Mouse (Mus musculus) heart, embryonic 14.5 days (tissue): ENCODE data around the gene 1700012B07Rik. TPM values are rescaled to one million over a fixed set of nuclear protein-coding genes. Genes with fewer than 3 reads are reported as not detected.

Source experiments
- ATAC-seq: fragments of 200-750 bp; cut with Nextera tagmentation; 2 replicates; pipeline ENCODE4 v1.8.0; 2017; ENCODE audit warnings: low read depth, moderate TSS enrichment; ENCODE audit not compliant: insufficient number of reproducible peaks, insufficient read depth, low FRiP score
- H3K27ac ChIP-seq, 2 experiments: fragments of 200-500 bp in 1 of 2; fragments of 300-500 bp in 1 of 2; sonication (generic) in 1 of 2; replicated peaks in 1 of 2; 2 replicates each; pipeline ENCODE4 v1.5.1; 2012 to 2014; ENCODE audit warnings: low read depth in 2 of 2, low read length in 2 of 2, control low read depth in 1 of 2, mild to moderate bottlenecking in 1 of 2, mixed read lengths in 1 of 2; ENCODE audit not compliant: control insufficient read depth in 1 of 2, insufficient read depth in 1 of 2
- H3K27me3 ChIP-seq: fragments of 300-500 bp; sonication (generic); 2 replicates; pipeline ENCODE4 v1.6.1; 2014; ENCODE audit warnings: mild to moderate bottlenecking, low read length, control low read depth; ENCODE audit not compliant: control insufficient read depth, insufficient read depth
- H3K36me3 ChIP-seq: fragments of 300-500 bp; sonication (generic); 2 replicates; pipeline ENCODE4 v1.6.1; 2014; ENCODE audit warnings: mild to moderate bottlenecking, control low read depth, low read length, mixed read lengths; ENCODE audit not compliant: control insufficient read depth, insufficient read depth
- H3K4me1 ChIP-seq, 2 experiments: fragments of 200-500 bp in 1 of 2; fragments of 300-500 bp in 1 of 2; sonication (generic) in 1 of 2; 2 replicates each; pipeline ENCODE4 v1.6.1; 2012 to 2014; ENCODE audit warnings: low read length in 2 of 2, control low read depth in 1 of 2, mixed read lengths in 1 of 2; ENCODE audit not compliant: control insufficient read depth in 2 of 2, insufficient read depth in 2 of 2
- H3K4me2 ChIP-seq: fragments of 300-500 bp; sonication (generic); 2 replicates; pipeline ENCODE4 v1.6.1; 2014; ENCODE audit warnings: mild to moderate bottlenecking, low read length
- H3K4me3 ChIP-seq, 2 experiments: fragments of 200-500 bp in 1 of 2; fragments of 300-500 bp in 1 of 2; sonication (generic) in 1 of 2; 2 replicates each; pipeline ENCODE4 v1.5.1; 2012 to 2014; ENCODE audit warnings: low read length in 2 of 2, mild to moderate bottlenecking in 2 of 2, control low read depth in 1 of 2, low read depth in 1 of 2, moderate library complexity in 1 of 2; ENCODE audit not compliant: control insufficient read depth in 1 of 2, insufficient read depth in 1 of 2
- H3K9ac ChIP-seq: fragments of 300-500 bp; sonication (generic); 2 replicates; pipeline ENCODE4 v1.6.1; 2014; ENCODE audit warnings: mild to moderate bottlenecking, low read length
- H3K9me3 ChIP-seq: fragments of 300-500 bp; sonication (generic); 2 replicates; pipeline ENCODE4 v1.6.1; 2016; ENCODE audit warnings: low read length, control low read depth; ENCODE audit not compliant: control insufficient read depth
- WGBS: fragments of 180-500 bp; shearing (Covaris S2); extraction: QIAGEN DNeasy Blood & Tissue Kit; methylation state at CpG from one replicate; pipeline ENCODE4 v1.1.7; 2014; 5-methylcytosine and 5-hydroxymethylcytosine counted together
- polyA plus RNA-seq: library from polyadenylated mRNA; unstranded; fragments of >200 nt; fragmentation: Nextera tagmentation; extraction: Ambion mirVana; gene quantifications from 2 replicates; pipeline ENCODE4 v1.2.1, GENCODE M21; 2014

The 1700012B07Rik gene
- polyA plus RNA-seq, 1 experiment from 2014 or later = not detected

- WGBS = 84% methylated on average over 5 of the region's 5 CpGs
- no peaks in the 10 kb centered on the region for H3K9me3 ChIP-seq
- H3K27me3 ChIP-seq = no peaks in the 10 kb centered on the region
- no peaks in the 10 kb centered on the region for H3K4me1 ChIP-seq
- H3K36me3 ChIP-seq = no peaks in the 10 kb centered on the region
- H3K9ac ChIP-seq = no peak overlapping the region
- no peak for ATAC-seq
- no peak overlapping the region for H3K4me3 ChIP-seq
- no peak overlapping the region for H3K4me2 ChIP-seq
- no peak overlapping the region for H3K27ac ChIP-seq
These were observed 42.5 kb downstream of the 1700012B07Rik start for GRCm38 (mm10) chr11:109785392-109785791.

- Histone ChIP-seq H3K4me2 (no peak overlapping the region), H3K27me3 (no peaks in the 10 kb centered on the region), H3K4me3 (no peak overlapping the region), H3K9me3 (peaks cover 7% of the 10 kb centered on the region; the same call in 1 of the 2 replicates), H3K4me1 (no peaks in the 10 kb centered on the region), H3K27ac (no peak overlapping the region), H3K9ac (no peak overlapping the region), H3K36me3 (no peaks in the 10 kb centered on the region)
- WGBS = 68% methylated on average over 1 of the region's 1 CpGs
- no peak for ATAC-seq
These were observed 56.5 kb downstream of the 1700012B07Rik start for GRCm38 (mm10) chr11:109771381-109771780.

- 78% methylated on average over 14 of the region's 14 CpGs for WGBS
- no peak for ATAC-seq
- Histone ChIP-seq H3K4me3 (no peak overlapping the region), H3K36me3 (no peaks in the 10 kb centered on the region), H3K9ac (no peak overlapping the region), H3K27ac (no peak overlapping the region), H3K27me3 (no peaks in the 10 kb centered on the region), H3K4me2 (no peak overlapping the region), H3K4me1 (no peaks in the 10 kb centered on the region), H3K9me3 (peaks cover 7% of the 10 kb centered on the region; the same call in 1 of the 2 replicates)
These were observed 57.7 kb downstream of the 1700012B07Rik start for GRCm38 (mm10) chr11:109770185-109770584.

GRCm38 (mm10) chr11:109769091-109769490, 58.8 kb downstream of the 1700012B07Rik start:
- no peaks in the 10 kb centered on the region for H3K36me3 ChIP-seq
- H3K9me3 ChIP-seq = no peaks in the 10 kb centered on the region
- ATAC-seq = no peak
- no peak overlapping the region for H3K4me3 ChIP-seq
- no peak overlapping the region for H3K27ac ChIP-seq
- H3K4me1 ChIP-seq = no peaks in the 10 kb centered on the region
- WGBS = 71% methylated on average over 5 of the region's 5 CpGs
- no peak overlapping the region for H3K4me2 ChIP-seq
- H3K27me3 ChIP-seq = no peaks in the 10 kb centered on the region
- no peak overlapping the region for H3K9ac ChIP-seq

GRCm38 (mm10) chr11:109760063-109760462, 67.8 kb downstream of the 1700012B07Rik start:
- no peaks in the 10 kb centered on the region for H3K9me3 ChIP-seq
- no peak overlapping the region for H3K27ac ChIP-seq
- H3K27me3 ChIP-seq = no peaks in the 10 kb centered on the region
- WGBS = 73% methylated on average over 7 of the region's 7 CpGs
- H3K4me2 ChIP-seq = no peak overlapping the region
- H3K4me1 ChIP-seq = no peaks in the 10 kb centered on the region
- no peak overlapping the region for H3K9ac ChIP-seq
- no peak for ATAC-seq
- no peaks in the 10 kb centered on the region for H3K36me3 ChIP-seq
- no peak overlapping the region for H3K4me3 ChIP-seq

GRCm38 (mm10) chr11:109758616-109759215, 69.1 kb downstream of the 1700012B07Rik start:
- Histone ChIP-seq H3K9me3 (no peaks in the 10 kb centered on the region), H3K27me3 (no peaks in the 10 kb centered on the region), H3K27ac (no peak overlapping the region), H3K36me3 (no peaks in the 10 kb centered on the region), H3K4me1 (no peaks in the 10 kb centered on the region), H3K4me3 (no peak overlapping the region), H3K4me2 (no peak overlapping the region), H3K9ac (no peak overlapping the region)
- no peak for ATAC-seq
- WGBS = 92% methylated on average over 2 of the region's 2 CpGs

GRCm38 (mm10) chr11:109754105-109754602, 73.7 kb downstream of the 1700012B07Rik start:
- H3K9me3 ChIP-seq = no peaks in the 10 kb centered on the region
- H3K27ac ChIP-seq = no peak overlapping the region
- H3K9ac ChIP-seq = no peak overlapping the region
- H3K4me3 ChIP-seq = no peak overlapping the region
- H3K36me3 ChIP-seq = no peaks in the 10 kb centered on the region
- H3K27me3 ChIP-seq = no peaks in the 10 kb centered on the region
- no peak overlapping the region for H3K4me2 ChIP-seq
- no peaks in the 10 kb centered on the region for H3K4me1 ChIP-seq
- 74% methylated on average over 7 of the region's 7 CpGs for WGBS
- no peak for ATAC-seq
